Mouse (Mus musculus) testis, adult 2 months (tissue): ENCODE data around the gene Pla2g2f.

Experiments
- CTCF ChIP-seq: fragments of 200-500 bp; IDR thresholded peaks from 2 replicates; pipeline ENCODE4 v1.5.1; 2012; ENCODE audit warnings: low read depth, mild to moderate bottlenecking, inconsistent platforms, low read length, moderate library complexity; ENCODE audit not compliant: control insufficient read depth, insufficient read depth, insufficient replicate concordance
- POLR2A ChIP-seq: fragments of 200-500 bp; IDR thresholded peaks from 2 replicates; pipeline ENCODE4 v1.6.1; 2012; ENCODE audit warnings: low read depth, mild to moderate bottlenecking, inconsistent platforms, low read length, moderate library complexity; ENCODE audit not compliant: control insufficient read depth

DNA sequence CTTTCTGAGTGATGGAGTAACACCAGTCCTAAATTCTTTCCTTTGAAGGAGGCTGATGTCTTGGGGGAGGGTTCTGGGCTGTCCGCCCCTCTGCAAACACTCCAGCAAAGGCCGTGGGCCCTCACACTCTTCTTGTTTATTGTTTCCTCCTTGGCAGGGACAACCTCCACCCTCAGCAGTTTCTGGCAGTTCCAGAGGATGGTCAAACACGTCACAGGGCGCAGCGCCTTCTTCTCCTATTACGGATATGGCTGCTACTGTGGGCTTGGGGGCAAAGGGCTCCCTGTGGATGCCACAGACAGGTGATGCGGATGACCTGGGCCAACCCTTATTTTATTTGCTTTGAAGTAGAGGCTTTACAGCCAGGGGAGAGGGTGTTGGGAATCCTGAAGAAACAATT lies 23.3 kb downstream of the Pla2g2f start:
- TF ChIP-seq POLR2A (no peak), CTCF (no peak)
